Mouse (Mus musculus) megakaryocyte, embryonic 14.5 days (primary cell): ENCODE measurements around the gene Fam166a.

Experiments
- FLI1 ChIP-seq: IDR thresholded peaks from 2 replicates; pipeline ENCODE4 v1.6.1; 2012; ENCODE audit warnings: low read length, inconsistent platforms, mixed read lengths
- GATA1 ChIP-seq: IDR thresholded peaks from 3 replicates; pipeline ENCODE4 v1.6.1; 2012; ENCODE audit warnings: mixed read lengths, low read length, inconsistent platforms, borderline replicate concordance

DNA sequence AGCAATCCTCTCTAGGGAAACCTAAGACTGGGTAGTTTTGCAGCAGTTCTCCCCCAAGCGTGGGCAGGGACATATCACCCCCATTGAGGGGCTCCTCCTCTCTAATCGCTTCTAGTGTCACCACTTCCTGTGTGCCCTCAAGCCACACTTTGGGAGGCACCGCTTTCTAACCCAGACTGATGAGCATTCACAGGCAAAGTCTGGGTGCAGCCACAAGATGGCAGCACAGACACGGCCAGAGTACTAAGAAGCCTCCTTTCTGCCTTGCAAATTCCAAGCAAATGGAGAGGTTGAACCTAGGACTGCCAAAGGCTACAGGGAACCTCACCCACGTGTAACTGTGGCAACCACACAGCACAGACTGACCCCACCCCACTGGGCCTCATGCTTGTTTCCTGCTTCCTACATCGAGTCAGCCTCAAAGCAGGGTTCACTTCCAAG, 25.2 kb upstream of the Fam166a start:
- TF ChIP-seq GATA1 (no peak), FLI1 (no peak)
